Mouse (Mus musculus) frontal cortex, postnatal 10 days (tissue): ENCODE data around the gene Atmin.

Experiments used
- DNase-seq, 2 experiments: peaks; one replicate each; pipeline ENCODE4 v3.0.0; 2022; ENCODE audit warnings: low spot score in 2 of 2, mixed read lengths in 1 of 2

Gene Atmin

GRCm38 (mm10) chr8:116943161-116943554, at the start of gene Atmin:
Gene Atmin (plus strand): TSS chr8:116943393.
- DNase-seq = peak; percentile 69 to 83

- DNase-seq = no peak
These were observed 49.3 kb upstream of the Atmin start for GRCm38 (mm10) chr8:116893938-116894337.

GRCm38 (mm10) chr8:116895521-116895920, 47.7 kb upstream of the Atmin start:
- no peak for DNase-seq

- no peak for DNase-seq
These were observed 38.5 kb upstream of the Atmin start for GRCm38 (mm10) chr8:116904736-116905135.

- DNase-seq = no peak
These were observed 37.9 kb upstream of the Atmin start for GRCm38 (mm10) chr8:116905252-116905651.

GRCm38 (mm10) chr8:116905836-116906235, 37.4 kb upstream of the Atmin start:
- no peak for DNase-seq

GRCm38 (mm10) chr8:116921005-116921336, 22.2 kb upstream of the Atmin start:
- no peak for DNase-seq

- DNase-seq = peak; percentile 85 to 91
These were observed 21.7 kb upstream of the Atmin start, which contains the start of the genes Cmc2 and Cenpn for GRCm38 (mm10) chr8:116921337-116922059. Gene Cmc2 (minus strand): TSS chr8:116921455. Gene Cenpn (plus strand): TSS chr8:116921730.

- no peak for DNase-seq
These were observed 21.0 kb upstream of the Atmin start for GRCm38 (mm10) chr8:116922060-116922757.

GRCm38 (mm10) chr8:116923526-116923925, 19.7 kb upstream of the Atmin start:
- DNase-seq = no peak

- no peak for DNase-seq
These were observed 15.3 kb upstream of the Atmin start for GRCm38 (mm10) chr8:116927880-116928279.

- DNase-seq = no peak
These were observed 14.6 kb upstream of the Atmin start for GRCm38 (mm10) chr8:116928588-116928987.

GRCm38 (mm10) chr8:116934976-116935375, 8.2 kb upstream of the Atmin start:
- DNase-seq = no peak

- DNase-seq = no peak
These were observed 7.7 kb upstream of the Atmin start for GRCm38 (mm10) chr8:116935506-116935905.

GRCm38 (mm10) chr8:116942284-116943058, 722 bp upstream of the Atmin start:
- DNase-seq = no peak

- DNase-seq = peak in 1 of 2 experiments; percentile 22
These were observed 577 bp downstream of the Atmin start for GRCm38 (mm10) chr8:116943555-116944384.

- no peak for DNase-seq
These were observed 1.1 kb downstream of the Atmin start for GRCm38 (mm10) chr8:116944385-116944696.

- no peak for DNase-seq
These were observed 2.1 kb downstream of the Atmin start for GRCm38 (mm10) chr8:116945169-116945910.

GRCm38 (mm10) chr8:116946268-116946838, 3.2 kb downstream of the Atmin start:
- DNase-seq = peak in 1 of 2 experiments; percentile 25

GRCm38 (mm10) chr8:116946851-116947250, 3.7 kb downstream of the Atmin start:
- no peak for DNase-seq

GRCm38 (mm10) chr8:116947589-116947988, 4.4 kb downstream of the Atmin start:
- DNase-seq = no peak
